Mouse (Mus musculus) midbrain, embryonic 16.5 days (tissue): ENCODE measurements at regions not wholly inside any gene's neighbourhood (a gene's known extent, or its start where the extent isn't known, plus 50 kb on each side); places are given as distances from the start of the nearest gene placed in this dataset.

Source experiments
- ATAC-seq: fragments of 200-750 bp; cut with Nextera tagmentation; 2 replicates; pipeline ENCODE4 v1.8.0; 2017; ENCODE audit warnings: moderate TSS enrichment
- H3K27ac ChIP-seq: fragments of 300-500 bp; sonication (generic); 2 replicates; pipeline ENCODE4 v1.5.1; 2014; ENCODE audit warnings: mild to moderate bottlenecking, low read length, mixed read lengths
- H3K27me3 ChIP-seq: fragments of 300-500 bp; sonication (generic); 2 replicates; pipeline ENCODE4 v1.6.1; 2014; ENCODE audit warnings: low read depth, low read length, mixed read lengths; ENCODE audit not compliant: control insufficient read depth, insufficient read depth
- H3K36me3 ChIP-seq: fragments of 300-500 bp; sonication (generic); 2 replicates; pipeline ENCODE4 v1.6.1; 2014; ENCODE audit warnings: mild to moderate bottlenecking, low read length, moderate library complexity, mixed read lengths; ENCODE audit not compliant: control insufficient read depth, insufficient read depth
- H3K4me1 ChIP-seq: fragments of 300-500 bp; sonication (generic); 2 replicates; pipeline ENCODE4 v1.6.1; 2014; ENCODE audit warnings: mild to moderate bottlenecking, low read length, mixed read lengths; ENCODE audit not compliant: control insufficient read depth, insufficient read depth
- H3K4me2 ChIP-seq: fragments of 300-500 bp; sonication (generic); 2 replicates; pipeline ENCODE4 v1.6.1; 2014; ENCODE audit warnings: mild to moderate bottlenecking, low read length, mixed read lengths
- H3K4me3 ChIP-seq: fragments of 300-500 bp; sonication (generic); 2 replicates; pipeline ENCODE4 v1.5.1; 2014; ENCODE audit warnings: low read depth, mild to moderate bottlenecking, low read length, moderate library complexity, mixed read lengths
- H3K9ac ChIP-seq: fragments of 300-500 bp; sonication (generic); 2 replicates; pipeline ENCODE4 v1.6.1; 2014; ENCODE audit warnings: low read depth, low read length, mixed read lengths
- H3K9me3 ChIP-seq: fragments of 300-500 bp; sonication (generic); replicated peaks from 2 replicates; pipeline ENCODE4 v1.6.1; 2014; ENCODE audit warnings: mild to moderate bottlenecking, low read length, mixed read lengths; ENCODE audit not compliant: control insufficient read depth, poor library complexity, severe bottlenecking
- WGBS: fragments of 180-500 bp; shearing (Covaris S2); extraction: QIAGEN DNeasy Blood & Tissue Kit; methylation state at CpG from one replicate; pipeline ENCODE4 v1.1.7; 2014; 5-methylcytosine and 5-hydroxymethylcytosine counted together

- no peak for ATAC-seq
- no peak overlapping the region for H3K4me3 ChIP-seq
These were observed 132.8 kb downstream of the Lca5 start for GRCm38 (mm10) chr9:83308092-83308491.

DNA sequence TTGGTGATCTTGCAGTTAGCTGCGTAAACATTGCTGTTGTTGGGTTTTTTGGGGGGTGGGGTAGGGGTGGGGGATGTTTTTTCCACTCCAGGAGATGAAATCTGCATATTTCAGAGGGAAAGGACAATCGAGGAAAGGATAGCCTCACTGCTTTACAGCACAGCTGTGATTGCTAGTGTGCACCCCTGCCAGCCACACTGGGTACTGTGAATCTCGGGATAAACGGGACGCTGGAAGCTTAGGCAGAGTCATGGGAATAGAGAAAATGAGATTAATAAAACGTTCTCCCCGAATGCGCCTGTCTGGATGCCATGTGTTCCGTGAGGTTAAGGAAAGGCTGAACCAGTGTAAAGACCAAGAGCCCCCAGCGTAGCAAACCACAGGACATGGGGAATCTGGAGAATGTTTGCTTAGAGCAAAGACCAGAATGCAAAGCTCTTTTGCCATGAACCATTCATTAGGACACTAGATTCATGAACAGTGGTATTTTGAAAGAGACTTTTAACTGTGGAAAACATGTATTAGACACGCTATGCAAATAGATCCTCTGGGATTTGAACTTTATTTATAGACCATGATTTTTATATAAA, 133.5 kb downstream of the Lca5 start:
- H3K36me3 ChIP-seq, result no peaks in the 10 kb centered on the region
- 52% methylated on average over 11 of the region's 11 CpGs for WGBS
- no peak overlapping the region for H3K9ac ChIP-seq
- H3K4me3 ChIP-seq, result no peak overlapping the region
- H3K4me2 ChIP-seq, result no peak overlapping the region; the same call in 1 of the 2 replicates
- H3K27me3 ChIP-seq, result no peaks in the 10 kb centered on the region
- H3K27ac ChIP-seq, result no peak overlapping the region
- peaks cover 4% of the 10 kb centered on the region; the same call in 1 of the 2 replicates for H3K4me1 ChIP-seq
- 0 out of 2 replicates have a peak, but pooled peaks have one; percentile 33 for ATAC-seq
- H3K9me3 ChIP-seq, result no peaks in the 10 kb centered on the region

More at GRCm38 (mm10) chr9:83308092-83308491, 132.8 kb downstream of the Lca5 start:
- no peaks in the 10 kb centered on the region for H3K36me3 ChIP-seq
- H3K27ac ChIP-seq, result no peak overlapping the region
- H3K4me1 ChIP-seq, result peaks cover 4% of the 10 kb centered on the region; the same call in 1 of the 2 replicates
- H3K4me2 ChIP-seq, result no peak overlapping the region
- H3K27me3 ChIP-seq, result no peaks in the 10 kb centered on the region
- WGBS, result 90% methylated on average over 4 of the region's 4 CpGs
- H3K9ac ChIP-seq, result no peak overlapping the region
- H3K9me3 ChIP-seq, result no peaks in the 10 kb centered on the region

DNA sequence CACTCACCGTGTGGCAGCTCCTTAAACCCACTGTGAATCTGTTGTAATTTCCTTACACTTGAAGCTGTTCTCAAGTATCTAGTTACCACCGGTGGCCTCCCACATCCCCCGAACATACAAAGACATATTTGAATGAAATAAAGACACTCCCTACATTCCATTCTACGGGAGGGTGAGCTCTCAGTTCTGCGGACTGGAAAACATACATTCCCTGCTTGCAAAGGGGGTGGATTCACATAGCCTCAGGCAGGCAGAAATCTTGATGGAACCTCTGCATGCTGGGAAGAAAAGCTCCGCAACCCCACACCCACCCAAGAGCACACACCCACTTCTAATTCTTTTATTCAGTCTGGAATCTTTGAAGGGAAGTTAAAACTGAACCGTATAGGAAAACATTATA, 136.0 kb downstream of the Lca5 start:
- no peaks in the 10 kb centered on the region for H3K9me3 ChIP-seq
- WGBS, result 38% methylated on average over 7 of the region's 7 CpGs
- H3K9ac ChIP-seq, result no peak overlapping the region
- H3K27ac ChIP-seq, result no peak overlapping the region
- ATAC-seq, result no peak
- H3K36me3 ChIP-seq, result no peaks in the 10 kb centered on the region
- H3K27me3 ChIP-seq, result no peaks in the 10 kb centered on the region
- no peak overlapping the region for H3K4me3 ChIP-seq
- H3K4me1 ChIP-seq, result peaks cover 4% of the 10 kb centered on the region; the same call in 1 of the 2 replicates
- H3K4me2 ChIP-seq, result no peak overlapping the region

DNA sequence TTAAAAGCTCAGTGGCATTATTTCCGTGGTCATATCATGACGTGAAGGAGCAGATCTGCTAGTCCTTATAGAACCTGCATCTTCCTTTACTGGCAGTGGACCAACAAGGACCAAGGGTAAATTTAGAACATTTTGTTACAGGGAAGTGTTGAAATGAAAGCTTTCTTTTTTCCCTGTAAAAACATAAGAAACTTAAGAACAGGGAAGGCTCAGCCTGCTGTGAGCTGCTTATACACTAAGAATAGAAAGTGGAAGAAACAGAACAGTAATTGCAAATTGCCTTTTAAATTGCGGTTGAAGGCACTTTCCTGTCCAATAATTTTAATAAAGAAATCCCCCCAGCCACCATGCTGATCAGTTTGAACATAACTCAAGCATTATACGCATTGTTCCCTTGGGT, 140.4 kb downstream of the Lca5 start:
- Histone ChIP-seq H3K4me1 (no peaks in the 10 kb centered on the region), H3K4me3 (no peak overlapping the region), H3K9ac (no peak overlapping the region), H3K9me3 (no peaks in the 10 kb centered on the region), H3K36me3 (no peaks in the 10 kb centered on the region), H3K27ac (no peak overlapping the region), H3K4me2 (no peak overlapping the region), H3K27me3 (no peaks in the 10 kb centered on the region)
- WGBS, result 73% methylated on average over 4 of the region's 4 CpGs
- ATAC-seq, result no peak

DNA sequence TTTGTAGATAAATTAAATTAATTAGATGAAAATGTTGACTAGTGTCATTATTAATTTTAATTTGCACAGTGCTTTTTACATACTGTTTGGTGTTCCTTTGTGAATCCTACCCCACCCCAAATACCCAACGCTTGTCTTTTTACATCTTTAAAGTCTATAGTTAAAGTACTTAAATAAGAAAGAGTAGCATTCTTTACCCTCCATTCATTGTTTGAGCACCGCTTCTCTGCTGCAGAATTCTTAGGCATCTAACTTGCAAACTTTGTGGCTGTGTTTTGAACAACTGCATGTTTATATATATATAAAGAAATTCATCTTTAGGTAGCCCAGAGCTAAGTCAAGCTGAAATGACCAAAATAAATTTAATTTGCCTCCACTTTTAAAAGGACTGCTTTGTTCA, 140.9 kb downstream of the Lca5 start:
- Histone ChIP-seq H3K9ac (no peak overlapping the region), H3K4me1 (no peaks in the 10 kb centered on the region), H3K27me3 (no peaks in the 10 kb centered on the region), H3K4me3 (no peak overlapping the region), H3K9me3 (no peaks in the 10 kb centered on the region), H3K4me2 (no peak overlapping the region), H3K27ac (no peak overlapping the region), H3K36me3 (no peaks in the 10 kb centered on the region)
- ATAC-seq, result no peak
- WGBS, result 66% methylated on average over 2 of the region's 2 CpGs

GRCm38 (mm10) chr9:83299623-83300022, 141.3 kb downstream of the Lca5 start:
- no peak overlapping the region for H3K4me3 ChIP-seq

DNA sequence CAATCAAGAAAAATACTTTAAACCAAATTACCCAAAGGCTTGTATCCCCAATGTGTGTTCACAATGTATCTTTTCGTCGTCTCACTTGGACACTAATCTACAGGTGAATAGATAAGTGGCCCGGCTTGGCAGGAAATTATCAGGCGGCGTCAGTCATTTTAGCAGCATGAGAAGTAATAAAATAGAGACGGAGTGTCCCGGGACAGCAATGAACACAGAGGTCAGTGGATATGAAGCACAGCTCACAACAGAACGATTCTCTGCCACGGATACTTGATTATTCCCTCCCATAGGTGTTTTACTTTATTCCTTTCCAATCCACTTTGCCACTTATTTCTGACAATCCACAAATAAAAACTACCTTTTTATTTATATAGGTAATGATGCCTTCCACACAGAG, 145.5 kb downstream of the Lca5 start:
- no peak for ATAC-seq
- H3K4me3 ChIP-seq, result no peak overlapping the region
- no peak overlapping the region for H3K9ac ChIP-seq
- H3K27me3 ChIP-seq, result no peaks in the 10 kb centered on the region
- H3K9me3 ChIP-seq, result no peaks in the 10 kb centered on the region
- H3K27ac ChIP-seq, result no peak overlapping the region
- H3K4me1 ChIP-seq, result no peaks in the 10 kb centered on the region
- 90% methylated on average over 9 of the region's 9 CpGs for WGBS
- H3K36me3 ChIP-seq, result no peaks in the 10 kb centered on the region
- no peak overlapping the region for H3K4me2 ChIP-seq

More at GRCm38 (mm10) chr9:83299623-83300022, 141.3 kb downstream of the Lca5 start:
- no peak for ATAC-seq
- no peaks in the 10 kb centered on the region for H3K4me1 ChIP-seq
- H3K4me2 ChIP-seq, result no peak overlapping the region
- H3K27ac ChIP-seq, result no peak overlapping the region
- no peaks in the 10 kb centered on the region for H3K27me3 ChIP-seq
- no peaks in the 10 kb centered on the region for H3K36me3 ChIP-seq
- no peak overlapping the region for H3K9ac ChIP-seq
- no peaks in the 10 kb centered on the region for H3K9me3 ChIP-seq
- 60% methylated on average over 2 of the region's 2 CpGs for WGBS

DNA sequence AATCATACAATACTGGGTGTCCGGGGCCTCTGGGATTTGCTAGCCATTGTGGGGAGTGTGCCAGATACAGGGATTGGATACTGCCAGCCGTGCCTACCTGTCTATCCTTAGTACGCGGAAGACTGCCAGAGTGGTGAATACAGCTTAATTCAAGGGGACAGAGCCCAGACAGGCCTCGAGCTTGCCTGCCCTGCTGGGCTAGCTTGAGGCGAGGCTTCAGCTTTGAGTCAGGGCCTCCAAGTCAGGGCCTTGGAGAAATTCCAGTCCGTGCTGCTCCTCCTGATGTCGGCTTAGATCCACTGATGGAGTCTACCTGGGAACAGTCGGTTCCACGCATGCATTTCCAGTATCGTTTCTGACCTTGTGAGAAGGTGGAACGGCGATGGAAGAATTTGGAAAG, 146.5 kb downstream of the Lca5 start:
- WGBS, result 87% methylated on average over 13 of the region's 13 CpGs
- H3K36me3 ChIP-seq, result no peaks in the 10 kb centered on the region
- no peaks in the 10 kb centered on the region for H3K27me3 ChIP-seq
- no peak overlapping the region for H3K4me2 ChIP-seq
- H3K9ac ChIP-seq, result no peak overlapping the region
- no peak for ATAC-seq
- H3K4me1 ChIP-seq, result no peaks in the 10 kb centered on the region
- H3K9me3 ChIP-seq, result no peaks in the 10 kb centered on the region
- H3K4me3 ChIP-seq, result no peak overlapping the region
- H3K27ac ChIP-seq, result no peak overlapping the region

DNA sequence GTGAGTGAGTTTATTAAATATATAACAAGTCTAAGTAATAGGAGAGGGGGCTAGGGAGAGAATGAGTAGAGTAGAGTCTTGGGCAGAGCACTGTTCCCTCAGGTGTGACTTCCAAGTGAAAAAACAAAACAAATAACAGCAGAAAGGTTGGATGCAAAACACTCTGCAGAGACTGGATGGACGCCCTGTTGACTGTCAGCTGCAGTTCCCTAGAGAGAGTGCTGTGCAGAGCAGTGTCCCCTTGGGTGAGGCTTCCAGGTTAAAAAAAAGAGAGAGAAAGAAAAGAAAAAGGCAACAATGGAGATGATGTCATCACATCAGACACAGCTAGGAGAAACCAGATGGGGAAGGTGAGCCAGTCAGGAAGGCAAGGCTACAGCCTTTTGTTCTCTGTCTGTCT, 137.6 kb upstream of the Hmgn3 start:
- WGBS, result 48% methylated on average over 1 of the region's 1 CpGs

More for the DNA sequence above, 137.6 kb upstream of the Hmgn3 start:
- no peak overlapping the region for H3K4me2 ChIP-seq
- H3K36me3 ChIP-seq, result no peaks in the 10 kb centered on the region
- H3K9ac ChIP-seq, result no peak overlapping the region
- H3K27ac ChIP-seq, result no peak overlapping the region
- H3K4me1 ChIP-seq, result no peaks in the 10 kb centered on the region
- ATAC-seq, result no peak
- H3K27me3 ChIP-seq, result no peaks in the 10 kb centered on the region
- H3K4me3 ChIP-seq, result no peak overlapping the region
- no peaks in the 10 kb centered on the region for H3K9me3 ChIP-seq
